Comparison of ENCODE assay signal across 24 mouse cellular contexts in genomic region chr17:34326373-34326772, GRCm38 (mm10). TPM values are rescaled to one million over a fixed set of nuclear protein-coding genes. Genes with fewer than 3 reads are reported as not detected.
"Had no signal": no experiment of that assay in that cellular context is flagged by ENCODE, and none has a peak within 500 bp of the region (broad histone marks: within the 10 kb centered on the region; RNA-seq: fewer than 3 reads in every experiment).

No protein-coding gene starts in this region.

- H3K27ac ChIP-seq: liver, embryonic 15.5 days; lung, embryonic 15.5 days; macrophage; midbrain, embryonic 13.5 days; midbrain, embryonic 15.5 days; neural tube, embryonic 12.5 days; stomach, embryonic 15.5 days; stomach, postnatal 0 days had no signal

- ATAC-seq: liver, postnatal 0 days; lung, postnatal 0 days; midbrain, embryonic 13.5 days; midbrain, embryonic 15.5 days had no signal

- H3K36me3 ChIP-seq: liver, embryonic 15.5 days; lung, embryonic 15.5 days; midbrain, embryonic 13.5 days; midbrain, embryonic 15.5 days; neural tube, embryonic 12.5 days; stomach, embryonic 15.5 days had no signal

- DNase-seq: liver, postnatal 0 days; lung, adult 2 months; lung, postnatal 14 days; lung, postnatal 36 days; right cerebral cortex, postnatal 25 days; right cerebral cortex, postnatal 4 days; thymus, adult 2 months; thymus, postnatal 25 days; thymus, postnatal 4 days had no signal

- H3K4me1 ChIP-seq: liver, embryonic 15.5 days; lung, embryonic 15.5 days; midbrain, embryonic 13.5 days; midbrain, embryonic 15.5 days; neural tube, embryonic 12.5 days; stomach, embryonic 15.5 days had no signal

- H3K9me3 ChIP-seq: liver, embryonic 15.5 days; lung, embryonic 15.5 days; midbrain, embryonic 13.5 days; midbrain, embryonic 15.5 days; neural tube, embryonic 12.5 days; stomach, embryonic 15.5 days had no signal

- H3K4me2 ChIP-seq: liver, embryonic 15.5 days; lung, embryonic 15.5 days; midbrain, embryonic 11.5 days; midbrain, embryonic 13.5 days; midbrain, embryonic 15.5 days; neural tube, embryonic 12.5 days; stomach, embryonic 15.5 days had no signal

- H3K9ac ChIP-seq: liver, embryonic 15.5 days; liver, postnatal 0 days; lung, embryonic 15.5 days; midbrain, embryonic 13.5 days; midbrain, embryonic 15.5 days; neural tube, embryonic 12.5 days; stomach, embryonic 15.5 days had no signal

- H3K4me3 ChIP-seq: liver, embryonic 15.5 days; lung, embryonic 15.5 days; megakaryocyte, embryonic 14.5 days; midbrain, embryonic 13.5 days; midbrain, embryonic 15.5 days; neural tube, embryonic 12.5 days; stomach, embryonic 15.5 days had no signal

- H3K27me3 ChIP-seq: liver, embryonic 15.5 days; lung, embryonic 15.5 days; midbrain, embryonic 13.5 days; midbrain, embryonic 15.5 days; neural tube, embryonic 12.5 days; stomach, embryonic 15.5 days had no signal

RNA-seq across cellular contexts. Expression of gene H2-Eb2, which starts 0.9 kb away (rescaled TPM):
- polyA plus RNA-seq: liver, embryonic 15.5 days; liver, postnatal 0 days; lung, postnatal 0 days; midbrain, embryonic 11.5 days; midbrain, embryonic 13.5 days; neural tube, embryonic 12.5 days; stomach, embryonic 15.5 days; stomach, postnatal 0 days; testis, adult 2 months had no signal

RNA-seq across cellular contexts. Expression of gene Btnl2, which starts 28.2 kb away (rescaled TPM):
- polyA plus RNA-seq: liver, postnatal 0 days; lung, postnatal 0 days; midbrain, embryonic 13.5 days; midbrain, embryonic 15.5 days; midbrain, postnatal 0 days; neural tube, embryonic 12.5 days; neural tube, embryonic 14.5 days had no signal

RNA-seq across cellular contexts. Expression of gene H2-Aa, which starts 38.8 kb away (rescaled TPM):
- polyA plus RNA-seq: midbrain, embryonic 11.5 days had no signal

RNA-seq across cellular contexts. Expression of gene Btnl1, which starts 50.6 kb away (rescaled TPM):
- polyA plus RNA-seq: liver, embryonic 15.5 days; liver, postnatal 0 days; lung, embryonic 15.5 days; lung, postnatal 0 days; macrophage; midbrain, embryonic 11.5 days; midbrain, embryonic 13.5 days; midbrain, embryonic 15.5 days; midbrain, postnatal 0 days; neural tube, embryonic 12.5 days; neural tube, embryonic 14.5 days; urinary bladder, adult 2 months had no signal
